Mouse (Mus musculus): Measurements from ENCODE around the gene Rpl7a. TPM values are rescaled to one million over a fixed set of nuclear protein-coding genes. Genes with fewer than 3 reads are reported as not detected.
"Not testable (repeated sequence)": the region's sequence is repeated elsewhere in the genome, so short reads cannot be mapped to it uniquely, and the experiment has no call there.

Rpl7a gene
- polyA plus RNA-seq (2015; fragmentation: Nextera tagmentation; extraction: Ambion mirVana), result 532 and 549 TPM in 2 replicates

GRCm38 (mm10) chr2:26910124-26910993 lies at the start of gene Rpl7a, which contains the start of gene Med22:
Gene Rpl7a (plus strand): TSS chr2:26910764.
Gene Med22 (minus strand): TSS chr2:26910677.
- WGBS, result under 1% methylated on average over 74 of the region's 74 CpGs
- Histone ChIP-seq H3K4me1 (replicated peaks) (peaks cover 52% of the 10 kb centered on the region), H3K4me2 (replicated peaks) (peak within 1 kb of the TSS; percentile 100), H3K27ac (peak within 1 kb of the TSS; percentile 94), H3K9ac (replicated peaks) (peak within 1 kb of the TSS; percentile 99), H3K4me3 (replicated peaks) (peak within 1 kb of the TSS; percentile 95), H3K27me3 (no peaks in the 10 kb centered on the region), H3K36me3 (peaks cover 62% of the 10 kb centered on the region), H3K9me3 (no peaks in the 10 kb centered on the region)
- peak; percentile 92 for ATAC-seq

DNA sequence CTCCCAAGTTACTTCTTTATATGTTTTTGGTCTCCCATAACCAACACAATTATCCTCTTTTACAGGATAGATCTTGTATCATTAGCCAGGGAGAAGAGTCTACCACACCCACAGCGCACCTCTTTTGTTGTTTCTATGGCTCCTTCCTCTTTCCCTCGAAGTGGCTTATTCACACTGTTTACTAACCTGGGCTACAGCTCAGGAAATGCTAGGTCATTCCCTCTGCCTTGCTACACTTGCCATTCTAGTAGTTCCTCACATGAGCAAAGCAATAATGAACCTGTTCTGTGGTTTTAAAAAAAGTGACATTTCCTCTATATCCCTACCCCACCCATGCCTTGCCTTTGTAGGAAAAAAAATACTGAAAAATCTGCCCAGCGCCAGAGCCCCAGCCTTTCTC lies 47.7 kb upstream of the Rpl7a start:
- H3K27me3 ChIP-seq, result no peaks in the 10 kb centered on the region
- 85% methylated on average over 3 of the region's 3 CpGs for WGBS
- no peak overlapping the region for H3K4me3 ChIP-seq (replicated peaks)
- H3K4me1 ChIP-seq (replicated peaks), result no peaks in the 10 kb centered on the region
- no peak overlapping the region for H3K9ac ChIP-seq (replicated peaks)
- no peaks in the 10 kb centered on the region for H3K36me3 ChIP-seq
- no peak overlapping the region for H3K4me2 ChIP-seq (replicated peaks)
- ATAC-seq, result no peak
- no peaks in the 10 kb centered on the region for H3K9me3 ChIP-seq
- no peak overlapping the region for H3K27ac ChIP-seq

DNA sequence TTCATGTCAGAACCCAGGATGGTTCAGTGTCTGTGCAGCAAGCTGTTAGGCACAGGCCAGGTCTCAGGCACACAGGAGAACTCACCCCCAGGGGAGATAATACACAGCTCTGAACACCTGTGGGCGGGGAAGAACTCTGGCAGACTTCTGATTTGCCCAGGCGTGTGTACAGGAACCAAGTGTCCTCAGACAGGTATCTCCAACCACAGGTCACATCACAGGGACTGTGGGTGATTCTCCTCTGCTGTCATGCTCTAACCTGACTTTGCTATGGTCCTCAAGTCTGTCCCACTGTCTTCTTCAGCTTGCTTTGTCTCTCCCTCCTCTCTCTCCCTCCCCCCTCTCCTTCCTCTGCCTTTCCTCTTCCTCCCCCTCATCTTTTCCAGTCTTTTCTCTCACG lies 45.7 kb upstream of the Rpl7a start, which contains the start of gene Abo:
Gene Abo, minus strand, starts transcription at position 101 of the 400 bp plus-strand sequence.
- WGBS, result 78% methylated on average over 3 of the region's 3 CpGs

GRCm38 (mm10) chr2:26870666-26871065 lies 39.9 kb upstream of the Rpl7a start:
- Histone ChIP-seq H3K27ac (no peak overlapping the region), H3K4me2 (replicated peaks) (no peak overlapping the region), H3K4me3 (replicated peaks) (no peak overlapping the region), H3K27me3 (no peaks in the 10 kb centered on the region), H3K9ac (replicated peaks) (no peak overlapping the region), H3K9me3 (no peaks in the 10 kb centered on the region), H3K4me1 (replicated peaks) (no peaks in the 10 kb centered on the region), H3K36me3 (no peaks in the 10 kb centered on the region)
- no peak for ATAC-seq
- 75% methylated on average over 6 of the region's 6 CpGs for WGBS

More for the DNA sequence above, 45.7 kb upstream of the Rpl7a start, which contains the start of gene Abo:
- Histone ChIP-seq H3K27me3 (no peaks in the 10 kb centered on the region), H3K36me3 (no peaks in the 10 kb centered on the region), H3K27ac (no peak within 1 kb of the TSS), H3K9ac (replicated peaks) (no peak within 1 kb of the TSS), H3K4me3 (replicated peaks) (no peak within 1 kb of the TSS), H3K4me2 (replicated peaks) (no peak within 1 kb of the TSS), H3K9me3 (no peaks in the 10 kb centered on the region), H3K4me1 (replicated peaks) (no peaks in the 10 kb centered on the region)
- no peak for ATAC-seq

DNA sequence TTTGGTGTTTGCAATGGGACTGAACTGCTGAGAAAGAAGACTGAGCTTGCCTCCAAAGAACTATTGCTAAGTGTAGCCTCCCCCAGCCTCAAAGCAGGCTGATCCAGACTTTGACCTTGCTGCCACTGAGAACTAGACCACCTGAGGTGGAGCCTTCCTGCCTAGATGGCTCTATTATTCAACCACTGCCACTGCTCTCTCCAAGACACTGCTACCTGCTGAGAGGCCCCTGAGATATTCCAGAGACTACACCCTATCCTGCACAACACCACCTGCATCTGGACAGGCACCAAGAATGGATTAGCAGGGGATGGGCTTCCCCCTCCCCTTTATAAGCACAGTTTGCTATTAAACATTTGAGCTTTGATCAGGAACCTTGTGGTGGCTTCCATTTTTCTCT lies 32.0 kb upstream of the Rpl7a start:
- Histone ChIP-seq H3K9me3 (0 out of 2 replicates have a peak, but pooled peaks cover 3% of the 10 kb centered on the region), H3K4me3 (replicated peaks) (no peak overlapping the region), H3K9ac (replicated peaks) (no peak overlapping the region), H3K27me3 (no peaks in the 10 kb centered on the region), H3K4me1 (replicated peaks) (no peaks in the 10 kb centered on the region), H3K4me2 (replicated peaks) (no peak overlapping the region), H3K27ac (no peak overlapping the region), H3K36me3 (no peaks in the 10 kb centered on the region)
- no peak for ATAC-seq

- not testable (repeated sequence) for H3K27ac ChIP-seq; H3K9me3 ChIP-seq; H3K4me3 ChIP-seq (replicated peaks); H3K27me3 ChIP-seq; H3K4me1 ChIP-seq (replicated peaks); H3K4me2 ChIP-seq (replicated peaks); ATAC-seq; H3K9ac ChIP-seq (replicated peaks)
- WGBS, result 75% methylated on average over 2 of the region's 2 CpGs
- H3K36me3 ChIP-seq, result peaks cover 27% of the 10 kb centered on the region
Measured at GRCm38 (mm10) chr2:26885541-26885940, 25.0 kb upstream of the Rpl7a start.

DNA sequence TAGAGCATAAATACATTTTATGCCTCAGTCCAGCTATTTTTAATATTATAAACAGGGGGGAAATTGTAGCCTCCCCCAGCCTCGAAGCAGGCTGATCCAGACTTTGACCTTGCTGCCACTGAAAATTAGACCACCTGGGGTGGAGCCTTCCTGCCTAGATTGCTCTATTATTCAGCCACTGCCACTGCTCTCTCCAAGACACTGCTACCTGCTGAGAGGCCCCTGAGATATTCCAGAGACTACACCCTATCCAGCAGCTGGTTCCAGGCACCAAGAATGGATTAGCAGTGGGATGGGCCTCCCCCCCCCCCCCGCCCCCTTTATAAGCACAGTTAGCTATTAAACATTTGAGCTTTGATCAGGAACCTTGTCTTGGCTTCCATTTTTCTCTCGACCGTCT lies 24.4 kb upstream of the Rpl7a start:
- H3K27me3 ChIP-seq; H3K9me3 ChIP-seq; H3K4me2 ChIP-seq (replicated peaks); ATAC-seq; H3K4me3 ChIP-seq (replicated peaks); H3K9ac ChIP-seq (replicated peaks); H3K4me1 ChIP-seq (replicated peaks); H3K27ac ChIP-seq: not testable (repeated sequence)
- H3K36me3 ChIP-seq, result peaks cover 34% of the 10 kb centered on the region
- WGBS, result 58% methylated on average over 4 of the region's 4 CpGs

- peaks cover 90% of the 10 kb centered on the region for H3K36me3 ChIP-seq
- no peak overlapping the region for H3K9ac ChIP-seq (replicated peaks)
- H3K4me1 ChIP-seq (replicated peaks), result peaks cover 7% of the 10 kb centered on the region
- 95% methylated on average over 4 of the region's 4 CpGs for WGBS
- no peaks in the 10 kb centered on the region for H3K9me3 ChIP-seq
- H3K27ac ChIP-seq, result no peak overlapping the region
- no peaks in the 10 kb centered on the region for H3K27me3 ChIP-seq
- H3K4me3 ChIP-seq (replicated peaks), result no peak overlapping the region
- no peak for ATAC-seq
- H3K4me2 ChIP-seq (replicated peaks), result no peak overlapping the region
Measured at GRCm38 (mm10) chr2:26895898-26896297, 14.7 kb upstream of the Rpl7a start.

- H3K9ac ChIP-seq (replicated peaks), result no peak overlapping the region
- H3K4me3 ChIP-seq (replicated peaks), result no peak overlapping the region
- ATAC-seq, result no peak
- peaks cover 63% of the 10 kb centered on the region for H3K36me3 ChIP-seq
- peaks cover 32% of the 10 kb centered on the region for H3K4me1 ChIP-seq (replicated peaks)
- no peaks in the 10 kb centered on the region for H3K27me3 ChIP-seq
- H3K9me3 ChIP-seq, result no peaks in the 10 kb centered on the region
- no peak overlapping the region for H3K27ac ChIP-seq
- WGBS, result 87% methylated on average over 1 of the region's 1 CpGs
- H3K4me2 ChIP-seq (replicated peaks), result no peak overlapping the region
Measured at GRCm38 (mm10) chr2:26900731-26901130, 9.8 kb upstream of the Rpl7a start.

DNA sequence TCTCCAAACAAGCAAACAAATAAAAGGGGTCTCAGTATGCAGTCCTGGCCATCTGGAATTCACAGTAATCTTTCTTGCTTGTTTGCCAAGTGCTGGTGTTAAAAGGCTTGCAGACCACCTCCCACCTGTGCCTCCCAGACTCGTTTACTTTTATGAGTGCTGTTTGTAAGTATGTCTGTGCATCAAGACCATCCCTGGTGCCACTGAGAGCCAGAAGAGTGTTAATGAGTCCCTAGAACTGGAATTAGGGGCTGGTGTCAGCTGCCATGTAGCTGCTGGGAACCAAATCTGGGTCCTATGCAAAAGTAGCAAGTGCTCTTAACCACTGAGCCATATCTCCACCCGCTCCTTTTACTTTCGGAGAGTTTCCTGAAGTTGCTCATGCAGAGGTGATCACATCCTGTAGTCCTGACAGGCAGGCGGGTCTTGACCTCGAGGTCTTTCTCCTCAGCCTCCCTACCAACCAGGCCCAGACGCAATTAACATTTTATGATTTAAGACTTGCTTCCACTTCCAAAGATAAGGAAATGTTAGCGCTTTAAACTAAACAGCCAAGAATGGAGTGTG lies 8.6 kb upstream of the Rpl7a start:
- Histone ChIP-seq H3K4me1 (replicated peaks) (peaks cover 32% of the 10 kb centered on the region), H3K4me2 (replicated peaks) (peak overlapping the region; percentile 84), H3K9ac (replicated peaks) (peak overlapping the region; percentile 81), H3K4me3 (replicated peaks) (peak overlapping the region; percentile 78), H3K27ac (no peak overlapping the region), H3K27me3 (no peaks in the 10 kb centered on the region), H3K9me3 (no peaks in the 10 kb centered on the region), H3K36me3 (peaks cover 63% of the 10 kb centered on the region)
- 17% methylated on average over 7 of the region's 7 CpGs for WGBS
- no peak for ATAC-seq

GRCm38 (mm10) chr2:26902467-26903220 lies 7.9 kb upstream of the Rpl7a start, which contains the start of gene Surf6:
Gene Surf6 (minus strand): TSS chr2:26902879.
- H3K27ac ChIP-seq, result peak within 1 kb of the TSS; percentile 88
- H3K27me3 ChIP-seq, result no peaks in the 10 kb centered on the region
- H3K9ac ChIP-seq (replicated peaks), result peak within 1 kb of the TSS; percentile 81
- peak within 1 kb of the TSS; percentile 84 for H3K4me2 ChIP-seq (replicated peaks)
- under 1% methylated on average over 41 of the region's 41 CpGs for WGBS
- H3K4me1 ChIP-seq (replicated peaks), result peaks cover 37% of the 10 kb centered on the region
- ATAC-seq, result peak; percentile 98
- no peaks in the 10 kb centered on the region for H3K9me3 ChIP-seq
- peak within 1 kb of the TSS; percentile 78 for H3K4me3 ChIP-seq (replicated peaks)
- peaks cover 63% of the 10 kb centered on the region for H3K36me3 ChIP-seq

GRCm38 (mm10) chr2:26903311-26903710 lies 7.3 kb upstream of the Rpl7a start:
- no peaks in the 10 kb centered on the region for H3K27me3 ChIP-seq
- peaks cover 63% of the 10 kb centered on the region for H3K36me3 ChIP-seq
- 14% methylated on average over 7 of the region's 7 CpGs for WGBS
- no peaks in the 10 kb centered on the region for H3K9me3 ChIP-seq
- peak overlapping the region; percentile 84 for H3K4me2 ChIP-seq (replicated peaks)
- H3K9ac ChIP-seq (replicated peaks), result peak overlapping the region; percentile 81
- peak overlapping the region; percentile 88 for H3K27ac ChIP-seq
- ATAC-seq, result no peak
- H3K4me1 ChIP-seq (replicated peaks), result peaks cover 43% of the 10 kb centered on the region
- H3K4me3 ChIP-seq (replicated peaks), result peak overlapping the region; percentile 78

Data from midbrain, embryonic 13.5 days (tissue).